Mouse (Mus musculus) brain, adult 2 months (tissue): Measurements from ENCODE around the gene Slc35f6.
"Not testable (repeated sequence)": the region's sequence is repeated elsewhere in the genome, so short reads cannot be mapped to it uniquely, and the experiment has no call there.

ENCODE experiments used
- DNase-seq: peaks from one replicate; pipeline ENCODE4 v3.0.0; 2011; ENCODE audit warnings: low read depth, low spot score

Gene Slc35f6

GRCm38 (mm10) chr5:30700361-30701000, 52.7 kb downstream of the Slc35f6 start:
- DNase-seq = no peak

DNA sequence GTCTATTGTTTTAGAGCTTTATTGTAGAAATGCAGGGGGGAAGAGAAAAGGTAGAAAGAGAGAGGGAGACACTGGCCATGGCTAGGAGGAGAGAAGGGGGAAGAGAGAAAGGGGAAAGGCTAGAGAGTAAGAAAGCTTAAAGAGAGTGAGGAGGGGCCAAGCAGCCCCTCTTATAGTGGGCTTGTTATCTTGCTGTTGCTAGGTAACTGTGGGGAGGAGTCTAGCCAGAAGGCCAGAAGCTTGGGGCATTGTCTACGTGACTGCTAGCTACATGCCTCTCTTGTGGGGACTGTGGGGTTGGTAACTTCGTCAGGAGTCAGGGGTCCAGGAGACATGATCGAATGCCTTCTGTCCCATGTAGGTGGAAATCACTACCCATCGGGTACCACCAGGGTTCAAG, 53.6 kb downstream of the Slc35f6 start:
- DNase-seq = not testable (repeated sequence)

- no peak for DNase-seq
Measured at GRCm38 (mm10) chr5:30701866-30702265, 54.1 kb downstream of the Slc35f6 start.
